Mouse (Mus musculus): ENCODE data around the gene Syt8. TPM values are rescaled to one million over a fixed set of nuclear protein-coding genes. Genes with fewer than 3 reads are reported as not detected.

Gene Syt8
- polyA plus RNA-seq, 1 experiment from 2014 or later: not detected

Other genes with a start within 250 kb of the Syt8 start
- gene Gm10153, start 244.5 kb upstream of the Syt8 start, polyA plus RNA-seq (2016; fragmentation: Nextera tagmentation; extraction: Ambion mirVana): not detected in 2 replicates
- not detected in 2 replicates for gene Krtap5-3, start 233.5 kb upstream of the Syt8 start, polyA plus RNA-seq (2016; fragmentation: Nextera tagmentation; extraction: Ambion mirVana)
- gene Gm7579, start 223.0 kb upstream of the Syt8 start, polyA plus RNA-seq (2016; fragmentation: Nextera tagmentation; extraction: Ambion mirVana): not detected in 2 replicates
- not detected in 2 replicates for gene Krtap5-5, start 204.9 kb upstream of the Syt8 start, polyA plus RNA-seq (2016; fragmentation: Nextera tagmentation; extraction: Ambion mirVana)
- gene Gm40460, start 193.8 kb upstream of the Syt8 start, polyA plus RNA-seq (2016; fragmentation: Nextera tagmentation; extraction: Ambion mirVana): not detected in 2 replicates
- not detected in 2 replicates for gene Gm2431, start 176.5 kb upstream of the Syt8 start, polyA plus RNA-seq (2016; fragmentation: Nextera tagmentation; extraction: Ambion mirVana)
- gene Gm4559, start 160.5 kb upstream of the Syt8 start, polyA plus RNA-seq (2016; fragmentation: Nextera tagmentation; extraction: Ambion mirVana): not detected in 2 replicates
- not detected in 2 replicates for gene Krtap5-1, start 137.7 kb upstream of the Syt8 start, polyA plus RNA-seq (2016; fragmentation: Nextera tagmentation; extraction: Ambion mirVana)
- not detected in 2 replicates for gene Krtap5-4, start 131.3 kb upstream of the Syt8 start, polyA plus RNA-seq (2016; fragmentation: Nextera tagmentation; extraction: Ambion mirVana)
- 1.5 and 2.5 TPM in 2 replicates for gene Ifitm10, start 61.1 kb upstream of the Syt8 start, polyA plus RNA-seq (2016; fragmentation: Nextera tagmentation; extraction: Ambion mirVana)
- gene Gm49369, start 52.2 kb upstream of the Syt8 start, polyA plus RNA-seq (2016; fragmentation: Nextera tagmentation; extraction: Ambion mirVana): 1.4 TPM in 1 of 2 replicates, not detected in the other
- gene Ctsd, start 46.8 kb upstream of the Syt8 start, polyA plus RNA-seq (2016; fragmentation: Nextera tagmentation; extraction: Ambion mirVana): 289 and 295 TPM in 2 replicates
- gene Tnni2, start 7.0 kb downstream of the Syt8 start, polyA plus RNA-seq (2016; fragmentation: Nextera tagmentation; extraction: Ambion mirVana): 1.8 and 2.4 TPM in 2 replicates
- 16.7 and 17.0 TPM in 2 replicates for gene Lsp1, start 26.0 kb downstream of the Syt8 start, polyA plus RNA-seq (2016; fragmentation: Nextera tagmentation; extraction: Ambion mirVana)
- 0.51 TPM in 1 of 2 replicates, not detected in the other for gene Tnnt3, start 64.0 kb downstream of the Syt8 start, polyA plus RNA-seq (2016; fragmentation: Nextera tagmentation; extraction: Ambion mirVana)
- gene Mrpl23, start 97.8 kb downstream of the Syt8 start, polyA plus RNA-seq (2016; fragmentation: Nextera tagmentation; extraction: Ambion mirVana): 10.4 and 14.4 TPM in 2 replicates
- gene Igf2, start 232.0 kb downstream of the Syt8 start, polyA plus RNA-seq (2016; fragmentation: Nextera tagmentation; extraction: Ambion mirVana): 354 and 377 TPM in 2 replicates
- not detected in 2 replicates for gene Gm49394, start 235.1 kb downstream of the Syt8 start, polyA plus RNA-seq (2016; fragmentation: Nextera tagmentation; extraction: Ambion mirVana)